Mouse (Mus musculus): ENCODE measurements around the gene Pigw.

Gene Pigw

GRCm38 (mm10) chr11:84827492-84827891 is 52.6 kb downstream of the Pigw start:
- DNase-seq (ENCODE audit: extremely low read depth, low read depth), result no peak
